Mouse (Mus musculus) kidney, postnatal 14 days (tissue): ENCODE results near the gene Ndufb8.

ENCODE experiments used
- DNase-seq: peaks from one replicate; pipeline ENCODE4 v3.0.0; 2022; ENCODE audit warnings: mixed read lengths

Ndufb8 gene

GRCm38 (mm10) chr19:44554861-44555590, at the start of gene Ndufb8:
Ndufb8 (minus strand) TSS chr19:44555440.
- DNase-seq: peak; percentile 97

GRCm38 (mm10) chr19:44594180-44594579, 38.9 kb upstream of the Ndufb8 start:
- DNase-seq: no peak

GRCm38 (mm10) chr19:44591638-44592037, 36.4 kb upstream of the Ndufb8 start:
- DNase-seq: no peak

- DNase-seq: no peak
Observed at GRCm38 (mm10) chr19:44590992-44591391, 35.8 kb upstream of the Ndufb8 start.

GRCm38 (mm10) chr19:44589591-44590223, 34.5 kb upstream of the Ndufb8 start:
- no peak for DNase-seq

GRCm38 (mm10) chr19:44588036-44588435, 32.8 kb upstream of the Ndufb8 start:
- DNase-seq: no peak

GRCm38 (mm10) chr19:44582638-44583309, 27.5 kb upstream of the Ndufb8 start:
- peak; percentile 95 for DNase-seq

- DNase-seq: no peak
Observed at GRCm38 (mm10) chr19:44582103-44582502, 26.9 kb upstream of the Ndufb8 start.

GRCm38 (mm10) chr19:44578038-44578437, 22.8 kb upstream of the Ndufb8 start:
- no peak for DNase-seq

- no peak for DNase-seq
Observed at GRCm38 (mm10) chr19:44576275-44576674, 21.0 kb upstream of the Ndufb8 start.

GRCm38 (mm10) chr19:44567763-44568162, 12.5 kb upstream of the Ndufb8 start:
- DNase-seq: peak; percentile 13

- no peak for DNase-seq
Observed at GRCm38 (mm10) chr19:44564006-44564405, 8.8 kb upstream of the Ndufb8 start.

- DNase-seq: peak; percentile 96
Observed at GRCm38 (mm10) chr19:44562652-44563206, 7.5 kb upstream of the Ndufb8 start, which contains the start of gene Hif1an. Hif1an (plus strand) TSS chr19:44562850.

GRCm38 (mm10) chr19:44554490-44554860, 765 bp downstream of the Ndufb8 start:
- DNase-seq: no peak

GRCm38 (mm10) chr19:44553286-44553685, 2.0 kb downstream of the Ndufb8 start:
- peak; percentile 61 for DNase-seq

- DNase-seq: no peak
Observed at GRCm38 (mm10) chr19:44552731-44553130, 2.5 kb downstream of the Ndufb8 start, which contains the start of gene Gm20538. Gm20538 (minus strand) TSS chr19:44552831.

- peak; percentile 71 for DNase-seq
Observed at GRCm38 (mm10) chr19:44545321-44546041, 9.8 kb downstream of the Ndufb8 start, which contains the start of gene Sec31b. Sec31b (minus strand) TSS chr19:44545864.

- peak; percentile 78 for DNase-seq
Observed at GRCm38 (mm10) chr19:44544775-44545174, 10.5 kb downstream of the Ndufb8 start.

- no peak for DNase-seq
Observed at GRCm38 (mm10) chr19:44544372-44544771, 10.9 kb downstream of the Ndufb8 start.

- no peak for DNase-seq
Observed at GRCm38 (mm10) chr19:44542694-44543178, 12.5 kb downstream of the Ndufb8 start.

GRCm38 (mm10) chr19:44537416-44537815, 17.8 kb downstream of the Ndufb8 start:
- DNase-seq: no peak

GRCm38 (mm10) chr19:44535376-44535775, 19.9 kb downstream of the Ndufb8 start:
- no peak for DNase-seq
